Mouse (Mus musculus): Measurements from ENCODE around the gene Prr7. TPM values are rescaled to one million over a fixed set of nuclear protein-coding genes. Genes with fewer than 3 reads are reported as not detected.
"Not testable (repeated sequence)": the region's sequence is repeated elsewhere in the genome, so short reads cannot be mapped to it uniquely, and the experiment has no call there.

The Prr7 gene
- polyA plus RNA-seq, 2 experiments: 0.32 TPM; not detected in 1

GRCm38 (mm10) chr13:55430566-55430965 lies 33.5 kb upstream of the Prr7 start:
- Histone ChIP-seq H3K27ac (no peak overlapping the region), H3K36me3 (replicated peaks; ENCODE audit: control insufficient read depth, insufficient read depth, low read depth) (no peaks in the 10 kb centered on the region), H3K9ac (replicated peaks) (no peak overlapping the region), H3K9me3 (ENCODE audit: control insufficient read depth, low read length) (no peaks in the 10 kb centered on the region), H3K4me2 (ENCODE audit: low read depth) (no peak overlapping the region), H3K4me1 (replicated peaks; ENCODE audit: control insufficient read depth in 2 of 2, insufficient read depth in 2 of 2, low read length in 1 of 2) (peaks cover 0 to 8% of the 10 kb centered on the region in 2 experiments; a peak in 1 of 4 replicates), H3K4me3 (ENCODE audit: insufficient read depth in 1 of 2, low read depth in 2 of 2, low read length in 2 of 2) (no peak overlapping the region), H3K27me3 (ENCODE audit: control insufficient read depth, insufficient read depth, low read length) (no peaks in the 10 kb centered on the region)
- TF ChIP-seq CTCF (IDR thresholded peaks at IDR 0.05; ENCODE audit: low read depth) (no peak), EP300 (IDR thresholded peaks at IDR 0.05; ENCODE audit: low read depth) (no peak)
- no peak for ATAC-seq (ENCODE audit: insufficient read depth)
- 65% methylated on average over 2 of the region's 2 CpGs for WGBS (ENCODE audit: insufficient replicate concordance)
- DNase-seq (ENCODE audit: low read depth in 3 of 3, low spot score in 3 of 3): no peak

GRCm38 (mm10) chr13:55431889-55432685 lies 32.0 kb upstream of the Prr7 start:
- Histone ChIP-seq H3K4me2 (ENCODE audit: low read depth) (no peak overlapping the region), H3K4me1 (replicated peaks; ENCODE audit: control insufficient read depth in 2 of 2, insufficient read depth in 2 of 2, low read length in 1 of 2) (peaks cover 0 to 8% of the 10 kb centered on the region in 2 experiments; a peak in 1 of 4 replicates), H3K27ac (no peak overlapping the region), H3K36me3 (replicated peaks; ENCODE audit: control insufficient read depth, insufficient read depth, low read depth) (no peaks in the 10 kb centered on the region), H3K4me3 (ENCODE audit: insufficient read depth in 1 of 2, low read depth in 2 of 2, low read length in 2 of 2) (no peak overlapping the region), H3K27me3 (ENCODE audit: control insufficient read depth, insufficient read depth, low read length) (no peaks in the 10 kb centered on the region), H3K9ac (replicated peaks) (no peak overlapping the region), H3K9me3 (ENCODE audit: control insufficient read depth, low read length) (no peaks in the 10 kb centered on the region)
- TF ChIP-seq EP300 (IDR thresholded peaks at IDR 0.05; ENCODE audit: low read depth): no peak
- no peak for TF ChIP-seq CTCF (IDR thresholded peaks at IDR 0.05; ENCODE audit: low read depth)
- no peak for ATAC-seq (ENCODE audit: insufficient read depth)
- DNase-seq (ENCODE audit: low read depth in 3 of 3, low spot score in 3 of 3): no peak
- WGBS (ENCODE audit: insufficient replicate concordance): 21% methylated on average over 10 of the region's 10 CpGs

- not testable (repeated sequence) for H3K36me3 ChIP-seq (replicated peaks; ENCODE audit: control insufficient read depth, insufficient read depth, low read depth); H3K27me3 ChIP-seq (ENCODE audit: control insufficient read depth, insufficient read depth, low read length); H3K9ac ChIP-seq (replicated peaks); ATAC-seq (ENCODE audit: insufficient read depth); H3K27ac ChIP-seq; H3K4me2 ChIP-seq (ENCODE audit: low read depth); H3K4me3 ChIP-seq (ENCODE audit: insufficient read depth in 1 of 2, low read depth in 2 of 2, low read length in 2 of 2); H3K4me1 ChIP-seq (replicated peaks; ENCODE audit: control insufficient read depth in 2 of 2, insufficient read depth in 2 of 2, low read length in 1 of 2); DNase-seq (ENCODE audit: low read depth in 3 of 3, low spot score in 3 of 3); H3K9me3 ChIP-seq (ENCODE audit: control insufficient read depth, low read length)
- WGBS (ENCODE audit: insufficient replicate concordance): 49% methylated on average over 14 of the region's 15 CpGs
Measured at GRCm38 (mm10) chr13:55437111-55437629, 26.9 kb upstream of the Prr7 start.

GRCm38 (mm10) chr13:55443799-55444285 lies 20.2 kb upstream of the Prr7 start:
- 32% methylated on average over 9 of the region's 9 CpGs for WGBS (ENCODE audit: insufficient replicate concordance)
- ATAC-seq (ENCODE audit: insufficient read depth) (no peak), DNase-seq (ENCODE audit: low read depth in 3 of 3, low spot score in 3 of 3) (no peak)
- Histone ChIP-seq H3K4me1 (replicated peaks; ENCODE audit: control insufficient read depth in 2 of 2, insufficient read depth in 2 of 2, low read length in 1 of 2) (peaks cover 20 to 34% of the 10 kb centered on the region in 2 experiments), H3K9me3 (ENCODE audit: control insufficient read depth, low read length) (no peaks in the 10 kb centered on the region), H3K27me3 (ENCODE audit: control insufficient read depth, insufficient read depth, low read length) (no peaks in the 10 kb centered on the region), H3K4me2 (ENCODE audit: low read depth) (peak overlapping the region; percentile 85), H3K9ac (replicated peaks) (peak overlapping the region; percentile 35; the same call in 1 of the 2 replicates), H3K36me3 (replicated peaks; ENCODE audit: control insufficient read depth, insufficient read depth, low read depth) (no peaks in the 10 kb centered on the region), H3K27ac (no peak overlapping the region), H3K4me3 (ENCODE audit: insufficient read depth in 1 of 2, low read depth in 2 of 2, low read length in 2 of 2) (peak overlapping the region; percentile 79 to 80; a peak in 3 of 4 replicates)
- TF ChIP-seq CTCF (IDR thresholded peaks at IDR 0.05; ENCODE audit: low read depth) (no peak), EP300 (IDR thresholded peaks at IDR 0.05; ENCODE audit: low read depth) (no peak)

GRCm38 (mm10) chr13:55444286-55444936 lies 19.7 kb upstream of the Prr7 start:
- peak overlapping the region; percentile 90 for H3K27ac ChIP-seq
- ATAC-seq (ENCODE audit: insufficient read depth) (peak; percentile 44), DNase-seq (ENCODE audit: low read depth in 3 of 3, low spot score in 3 of 3) (peak in 1 of 3 experiments; percentile 60)
- peak overlapping the region; percentile 85 for H3K4me2 ChIP-seq (ENCODE audit: low read depth)
- no peaks in the 10 kb centered on the region for H3K27me3 ChIP-seq (ENCODE audit: control insufficient read depth, insufficient read depth, low read length)
- TF ChIP-seq CTCF (IDR thresholded peaks at IDR 0.05; ENCODE audit: low read depth) (no peak), EP300 (IDR thresholded peaks at IDR 0.05; ENCODE audit: low read depth) (no peak)
- H3K9ac ChIP-seq (replicated peaks): peak overlapping the region; percentile 35
- no peaks in the 10 kb centered on the region for H3K36me3 ChIP-seq (replicated peaks; ENCODE audit: control insufficient read depth, insufficient read depth, low read depth)
- H3K4me1 ChIP-seq (replicated peaks; ENCODE audit: control insufficient read depth in 2 of 2, insufficient read depth in 2 of 2, low read length in 1 of 2): peaks cover 20 to 39% of the 10 kb centered on the region in 2 experiments
- 2% methylated on average over 33 of the region's 33 CpGs for WGBS (ENCODE audit: insufficient replicate concordance)
- H3K4me3 ChIP-seq (ENCODE audit: insufficient read depth in 1 of 2, low read depth in 2 of 2, low read length in 2 of 2): peak overlapping the region; percentile 79 to 80
- H3K9me3 ChIP-seq (ENCODE audit: control insufficient read depth, low read length): no peaks in the 10 kb centered on the region
